Mouse (Mus musculus) thymus, adult 2 months (tissue): ENCODE measurements around the gene Tspan31. TPM values are rescaled to one million over a fixed set of nuclear protein-coding genes. Genes with fewer than 3 reads are reported as not detected.
A peak's percentile ranks its signal among the peaks of the same experiment; 100 is the strongest.
"Not testable (repeated sequence)": the region's sequence is repeated elsewhere in the genome, so short reads cannot be mapped to it uniquely, and the experiment has no call there.

ENCODE experiments used
- DNase-seq: peaks from one replicate; pipeline ENCODE4 v3.0.0; 2021
- H3K27ac ChIP-seq: fragments of 200-500 bp; 2 replicates; pipeline ENCODE4 v1.5.1; 2012; ENCODE audit warnings: low read length, control low read depth; ENCODE audit not compliant: control insufficient read depth, insufficient read depth
- H3K27me3 ChIP-seq: fragments of 200-500 bp; 2 replicates; pipeline ENCODE4 v1.6.1; 2012; ENCODE audit warnings: mild to moderate bottlenecking, low read length, moderate library complexity, mixed read lengths; ENCODE audit not compliant: control insufficient read depth, insufficient read depth
- H3K36me3 ChIP-seq: fragments of 200-500 bp; 2 replicates; pipeline ENCODE4 v1.6.1; 2012; ENCODE audit warnings: mild to moderate bottlenecking, low read length, moderate library complexity; ENCODE audit not compliant: control insufficient read depth, insufficient read depth
- H3K4me1 ChIP-seq: fragments of 200-500 bp; replicated peaks from 2 replicates; pipeline ENCODE4 v1.6.1; 2012; ENCODE audit warnings: low read length; ENCODE audit not compliant: control insufficient read depth, insufficient read depth
- H3K4me3 ChIP-seq: fragments of 200-500 bp; 2 replicates; pipeline ENCODE4 v1.5.1; 2012; ENCODE audit warnings: mild to moderate bottlenecking, low read length, control low read depth, moderate library complexity; ENCODE audit not compliant: control insufficient read depth, insufficient read depth
- CTCF ChIP-seq: fragments of 200-500 bp; IDR thresholded peaks from 2 replicates; pipeline ENCODE4 v1.5.1; 2012; ENCODE audit warnings: mild to moderate bottlenecking, control low read depth, low read length, moderate library complexity, borderline replicate concordance; ENCODE audit not compliant: control insufficient read depth, poor library complexity, insufficient read depth; ENCODE audit errors: extremely low read depth
- POLR2A ChIP-seq: fragments of 200-500 bp; IDR thresholded peaks from 2 replicates; pipeline ENCODE4 v1.6.1; 2012; ENCODE audit warnings: mild to moderate bottlenecking, low read length, control low read depth, moderate library complexity; ENCODE audit not compliant: control insufficient read depth, poor library complexity, insufficient read depth; ENCODE audit errors: extremely low read depth
- WGBS: fragments of 180-500 bp; shearing (Covaris S2); methylation state at CpG from one replicate; pipeline ENCODE4 v1.1.7; 2018; 5-methylcytosine and 5-hydroxymethylcytosine counted together
- polyA plus RNA-seq: library from polyadenylated mRNA; depleted of rRNA; stranded (reverse); fragments of >200 nt; gene quantifications from 2 replicates; pipeline ENCODE4 v1.2.3, GENCODE M21; 2012

The Tspan31 gene
- polyA plus RNA-seq, 1 experiment = 45.2 TPM

DNA sequence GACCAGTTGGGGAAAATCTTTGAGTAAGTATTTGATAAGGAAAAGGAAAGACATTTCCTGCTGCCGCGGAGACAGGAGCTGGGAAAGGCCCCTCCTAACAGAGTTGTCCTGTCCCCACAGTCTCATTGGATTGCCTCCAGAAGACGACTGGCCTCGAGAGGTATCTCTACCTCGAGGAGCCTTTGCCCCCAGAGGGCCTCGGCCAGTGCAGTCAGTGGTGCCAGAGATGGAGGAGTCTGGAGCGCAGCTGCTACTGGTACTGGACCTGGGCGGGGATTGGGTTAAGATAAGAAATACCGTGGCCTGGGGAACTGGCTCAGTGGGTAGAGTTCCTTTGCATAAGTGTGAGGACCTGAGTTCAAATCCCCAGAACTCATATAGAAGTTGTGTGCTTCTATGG lies 4.1 kb downstream of the Tspan31 start:
- Histone ChIP-seq H3K36me3 (peaks cover 17% of the 10 kb centered on the region), H3K4me1 (peaks cover 31% of the 10 kb centered on the region), H3K27ac (no peak overlapping the region), H3K4me3 (no peak overlapping the region), H3K27me3 (no peaks in the 10 kb centered on the region)
- DNase-seq = no peak
- 96% methylated on average over 9 of the region's 9 CpGs for WGBS
- TF ChIP-seq POLR2A (no peak), CTCF (no peak)

DNA sequence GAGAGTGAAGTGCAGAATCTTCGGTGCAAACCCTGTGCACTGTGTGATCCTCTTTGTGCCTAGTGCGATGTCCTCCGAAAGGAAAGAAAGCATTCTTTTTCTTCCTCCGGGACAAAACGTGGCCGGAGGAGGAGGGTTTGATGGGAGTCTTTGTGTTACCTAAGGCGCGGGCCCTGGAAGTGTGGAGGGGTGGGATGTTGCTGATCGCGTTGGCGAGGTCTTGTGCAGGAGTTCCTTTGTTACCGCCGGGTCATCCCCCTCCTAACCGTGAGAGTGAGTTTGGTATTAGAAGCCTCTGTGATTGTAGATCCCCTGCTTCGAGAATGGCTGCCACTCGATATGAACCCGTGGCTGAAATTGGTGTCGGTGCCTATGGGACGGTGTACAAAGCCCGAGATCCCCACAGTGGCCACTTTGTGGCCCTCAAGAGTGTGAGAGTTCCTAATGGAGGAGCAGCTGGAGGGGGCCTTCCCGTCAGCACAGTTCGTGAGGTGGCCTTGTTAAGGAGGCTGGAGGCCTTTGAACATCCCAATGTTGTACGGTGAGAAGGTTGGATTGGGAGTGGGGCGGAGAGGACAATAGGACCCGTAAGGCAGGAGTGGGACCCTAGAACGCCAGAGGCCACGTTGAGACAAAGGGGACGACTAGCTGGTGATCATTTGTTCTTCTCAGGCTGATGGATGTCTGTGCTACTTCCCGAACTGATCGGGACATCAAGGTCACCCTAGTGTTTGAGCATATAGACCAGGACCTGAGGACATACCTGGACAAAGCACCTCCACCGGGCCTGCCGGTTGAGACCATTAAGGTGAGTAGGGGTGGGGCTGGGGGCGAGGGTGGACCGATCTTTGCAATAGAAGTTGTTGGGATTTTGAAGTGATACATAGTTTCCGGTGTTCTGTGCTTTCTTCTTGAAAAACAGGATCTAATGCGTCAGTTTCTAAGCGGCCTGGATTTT lies 5.9 kb downstream of the Tspan31 start:
- no peak for DNase-seq
- peaks cover 17% of the 10 kb centered on the region for H3K36me3 ChIP-seq
- H3K27ac ChIP-seq = peak overlapping the region; percentile 1; the same call in 1 of the 2 replicates
- H3K4me1 ChIP-seq = peaks cover 20% of the 10 kb centered on the region
- H3K27me3 ChIP-seq = peaks cover 1% of the 10 kb centered on the region; the same call in 1 of the 2 replicates
- TF ChIP-seq POLR2A = no peak
- no peak for TF ChIP-seq CTCF
- H3K4me3 ChIP-seq = peak overlapping the region; percentile 64
- 7% methylated on average over 37 of the region's 37 CpGs for WGBS

GRCm38 (mm10) chr10:127063239-127063872 lies 6.7 kb downstream of the Tspan31 start, which contains the start of gene Cdk4:
Cdk4 (plus strand) TSS chr10:127063534.
- TF ChIP-seq CTCF (peak; percentile 62; the same call in 1 of the 2 replicates), POLR2A (peak; percentile 56; the same call in 1 of the 2 replicates)
- Histone ChIP-seq H3K4me3 (peak within 1 kb of the TSS; percentile 64), H3K36me3 (peaks cover 17% of the 10 kb centered on the region), H3K4me1 (peaks cover 22% of the 10 kb centered on the region), H3K27me3 (peaks cover 2% of the 10 kb centered on the region), H3K27ac (peak within 1 kb of the TSS; percentile 1; the same call in 1 of the 2 replicates)
- under 1% methylated on average over 46 of the region's 46 CpGs for WGBS
- peak; percentile 96 for DNase-seq

DNA sequence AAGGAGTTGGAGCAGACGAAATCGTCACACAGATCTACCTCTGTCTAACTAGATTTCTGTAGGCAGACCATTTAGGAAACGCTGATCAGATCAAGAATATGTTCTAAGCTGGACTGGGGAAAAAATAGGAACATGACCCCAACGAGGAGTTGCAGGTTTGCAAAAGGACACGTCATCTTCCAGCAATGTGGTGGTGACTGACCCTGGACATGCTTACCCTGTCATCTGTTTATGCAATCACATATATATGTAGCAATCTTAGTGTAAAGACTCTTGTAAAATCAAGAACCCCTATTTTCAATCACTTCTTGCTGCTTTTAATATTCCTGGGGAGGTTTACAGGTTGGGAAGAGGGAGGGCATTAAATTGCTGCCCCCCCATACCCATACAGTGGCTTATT lies 7.6 kb downstream of the Tspan31 start:
- H3K4me3 ChIP-seq = no peak overlapping the region
- peaks cover 2% of the 10 kb centered on the region for H3K27me3 ChIP-seq
- TF ChIP-seq CTCF (no peak), POLR2A (no peak)
- H3K4me1 ChIP-seq = peaks cover 23% of the 10 kb centered on the region
- 82% methylated on average over 5 of the region's 5 CpGs for WGBS
- no peak overlapping the region for H3K27ac ChIP-seq
- DNase-seq = no peak
- H3K36me3 ChIP-seq = peaks cover 17% of the 10 kb centered on the region

- peaks cover 17% of the 10 kb centered on the region for H3K36me3 ChIP-seq
- peaks cover 23% of the 10 kb centered on the region for H3K4me1 ChIP-seq
- DNase-seq, H3K27ac ChIP-seq, H3K27me3 ChIP-seq, H3K4me3 ChIP-seq: not testable (repeated sequence)
- WGBS = 92% methylated on average over 4 of the region's 4 CpGs
Observed at GRCm38 (mm10) chr10:127062101-127062500, 8.0 kb downstream of the Tspan31 start.

- Histone ChIP-seq H3K27ac (no peak overlapping the region), H3K4me1 (peaks cover 23% of the 10 kb centered on the region), H3K4me3 (no peak overlapping the region), H3K27me3 (peaks cover 2% of the 10 kb centered on the region), H3K36me3 (peaks cover 13% of the 10 kb centered on the region)
- TF ChIP-seq POLR2A = no peak
- no peak for TF ChIP-seq CTCF
- DNase-seq = no peak
- 88% methylated on average over 2 of the region's 2 CpGs for WGBS
Observed at GRCm38 (mm10) chr10:127061513-127061912, 8.6 kb downstream of the Tspan31 start.
